Mouse (Mus musculus): ENCODE measurements around the gene Zfp652. TPM values are rescaled to one million over a fixed set of nuclear protein-coding genes. Genes with fewer than 3 reads are reported as not detected.
"Not testable (repeated sequence)": the region's sequence is repeated elsewhere in the genome, so short reads cannot be mapped to it uniquely, and the experiment has no call there.

The Zfp652 gene
- polyA plus RNA-seq, 1 experiment from 2014 or later, result 11.7 TPM

DNA sequence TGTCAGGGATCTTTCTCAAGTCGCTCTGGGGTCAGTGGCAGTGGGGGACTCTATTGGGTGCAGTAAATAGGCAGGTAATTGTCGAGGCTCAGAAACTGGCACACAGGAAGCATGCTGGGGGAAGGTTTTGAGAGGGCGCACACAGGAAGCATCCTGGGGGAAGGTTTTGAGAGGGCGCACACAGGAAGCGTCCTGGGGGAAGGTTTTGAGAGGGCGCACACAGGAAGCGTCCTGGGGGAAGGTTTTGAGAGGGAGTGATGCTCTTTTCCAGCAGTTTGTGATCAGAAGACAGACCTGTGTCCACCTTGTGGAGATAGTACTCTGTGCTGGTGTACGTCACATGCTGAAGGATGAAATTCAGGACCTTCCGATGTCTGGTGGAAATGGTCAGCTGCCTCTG lies 163.3 kb downstream of the Zfp652 start:
- Histone ChIP-seq H3K4me1 (ENCODE audit: control insufficient read depth, insufficient read depth, low read length) (no peaks in the 10 kb centered on the region), H3K9ac (replicated peaks; ENCODE audit: low read depth, low read length) (no peak overlapping the region), H3K4me2 (replicated peaks; ENCODE audit: low read depth, low read length) (no peak overlapping the region), H3K27me3 (ENCODE audit: control insufficient read depth, insufficient read depth, low read length) (no peaks in the 10 kb centered on the region), H3K36me3 (ENCODE audit: control insufficient read depth, insufficient read depth, low read length) (no peaks in the 10 kb centered on the region), H3K9me3 (ENCODE audit: control insufficient read depth, low read depth, low read length) (no peaks in the 10 kb centered on the region), H3K4me3 (ENCODE audit: low read depth, low read length) (no peak overlapping the region), H3K27ac (ENCODE audit: low read length) (no peak overlapping the region)
- no peak for ATAC-seq (ENCODE audit: insufficient number of reproducible peaks, insufficient read depth, low FRiP score, low read depth)
- WGBS, result 32% methylated on average over 9 of the region's 9 CpGs

DNA sequence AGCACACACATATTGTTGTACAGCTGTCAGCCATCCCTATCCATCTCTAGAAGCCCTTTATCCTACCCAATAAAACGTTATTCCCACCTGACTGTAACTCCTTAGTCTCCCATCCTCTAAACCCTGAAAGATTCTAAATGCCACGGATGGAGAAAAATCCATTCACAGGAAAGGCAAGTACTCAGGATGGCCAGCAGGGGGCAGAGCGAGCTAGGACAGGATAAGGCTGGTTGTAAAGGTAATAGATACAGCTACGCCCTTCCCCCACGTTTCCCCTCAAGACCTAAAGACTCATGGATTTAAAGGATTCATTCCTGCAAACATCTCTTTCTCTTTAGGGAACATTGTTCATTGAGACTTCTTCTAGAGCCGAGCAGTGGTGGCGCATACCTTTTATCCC lies 163.8 kb downstream of the Zfp652 start:
- no peak for ATAC-seq (ENCODE audit: insufficient number of reproducible peaks, insufficient read depth, low FRiP score, low read depth)
- no peak overlapping the region for H3K9ac ChIP-seq (replicated peaks; ENCODE audit: low read depth, low read length)
- no peaks in the 10 kb centered on the region for H3K9me3 ChIP-seq (ENCODE audit: control insufficient read depth, low read depth, low read length)
- no peak overlapping the region for H3K4me3 ChIP-seq (ENCODE audit: low read depth, low read length)
- no peak overlapping the region for H3K27ac ChIP-seq (ENCODE audit: low read length)
- H3K4me1 ChIP-seq (ENCODE audit: control insufficient read depth, insufficient read depth, low read length), result no peaks in the 10 kb centered on the region
- H3K36me3 ChIP-seq (ENCODE audit: control insufficient read depth, insufficient read depth, low read length), result no peaks in the 10 kb centered on the region
- H3K4me2 ChIP-seq (replicated peaks; ENCODE audit: low read depth, low read length), result no peak overlapping the region
- H3K27me3 ChIP-seq (ENCODE audit: control insufficient read depth, insufficient read depth, low read length), result no peaks in the 10 kb centered on the region
- 19% methylated on average over 7 of the region's 7 CpGs for WGBS

DNA sequence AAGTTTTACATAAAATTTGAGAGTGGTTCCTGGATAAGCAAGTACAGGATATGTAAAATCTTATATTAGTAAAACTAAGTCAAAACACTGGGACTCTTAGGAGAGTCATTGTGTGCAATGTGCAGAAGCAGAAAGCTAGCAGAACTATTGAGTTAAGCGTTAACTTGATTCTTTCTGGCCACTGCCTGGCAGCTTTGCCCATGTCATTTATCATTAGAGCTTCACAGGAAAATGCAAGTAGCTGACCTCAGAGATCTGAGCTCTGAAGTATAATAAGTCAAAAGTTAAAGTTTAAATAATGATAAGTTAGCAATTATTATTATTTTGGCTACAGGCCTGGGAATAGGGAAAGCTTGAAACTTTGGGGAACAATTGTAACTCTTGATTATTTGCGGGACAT lies 167.4 kb downstream of the Zfp652 start:
- WGBS, result 59% methylated on average over 2 of the region's 2 CpGs
- not testable (repeated sequence) for H3K4me1 ChIP-seq (ENCODE audit: control insufficient read depth, insufficient read depth, low read length); H3K4me2 ChIP-seq (replicated peaks; ENCODE audit: low read depth, low read length); H3K36me3 ChIP-seq (ENCODE audit: control insufficient read depth, insufficient read depth, low read length); H3K27me3 ChIP-seq (ENCODE audit: control insufficient read depth, insufficient read depth, low read length); ATAC-seq (ENCODE audit: insufficient number of reproducible peaks, insufficient read depth, low FRiP score, low read depth); H3K9ac ChIP-seq (replicated peaks; ENCODE audit: low read depth, low read length); H3K27ac ChIP-seq (ENCODE audit: low read length); H3K9me3 ChIP-seq (ENCODE audit: control insufficient read depth, low read depth, low read length); H3K4me3 ChIP-seq (ENCODE audit: low read depth, low read length)

Other genes starting within 250 kb of the Zfp652 start
- gene Nxph3, start 198.1 kb upstream of the Zfp652 start, polyA plus RNA-seq (2014; fragmentation: Nextera tagmentation; extraction: Ambion mirVana), result 0.86 and 1.1 TPM in 2 replicates
- gene Ngfr, start 124.9 kb upstream of the Zfp652 start, polyA plus RNA-seq (2014; fragmentation: Nextera tagmentation; extraction: Ambion mirVana), result 8.5 and 9.3 TPM in 2 replicates
- gene Phb, start 45.7 kb upstream of the Zfp652 start, polyA plus RNA-seq (2014; fragmentation: Nextera tagmentation; extraction: Ambion mirVana), result 224 and 239 TPM in 2 replicates
- 2.3 and 2.5 TPM in 2 replicates for gene B130006D01Rik, start 10.9 kb downstream of the Zfp652 start, polyA plus RNA-seq (2014; fragmentation: Nextera tagmentation; extraction: Ambion mirVana)
- gene Phospho1, start 111.8 kb downstream of the Zfp652 start, polyA plus RNA-seq (2014; fragmentation: Nextera tagmentation; extraction: Ambion mirVana), result not detected in 2 replicates
- gene Gngt2, start 124.5 kb downstream of the Zfp652 start, polyA plus RNA-seq (2014; fragmentation: Nextera tagmentation; extraction: Ambion mirVana), result 13.7 and 15.1 TPM in 2 replicates
- 2.9 and 3.7 TPM in 2 replicates for gene Abi3, start 129.8 kb downstream of the Zfp652 start, polyA plus RNA-seq (2014; fragmentation: Nextera tagmentation; extraction: Ambion mirVana)
- 3.2 and 3.8 TPM in 2 replicates for gene B4galnt2, start 202.2 kb downstream of the Zfp652 start, polyA plus RNA-seq (2014; fragmentation: Nextera tagmentation; extraction: Ambion mirVana)